Mouse (Mus musculus): ENCODE data around the gene Grap. TPM values are rescaled to one million over a fixed set of nuclear protein-coding genes. Genes with fewer than 3 reads are reported as not detected.
A peak's percentile ranks its signal among the peaks of the same experiment; 100 is the strongest.

Grap gene
- polyA plus RNA-seq, 1 experiment from 2014 or later = 11.7 TPM

GRCm38 (mm10) chr11:61665991-61666799 is 13.1 kb downstream of the Grap start:
- H3K27ac ChIP-seq = no peak overlapping the region
- ATAC-seq (replicated peaks) = no peak
- H3K27me3 ChIP-seq (replicated peaks) = no peaks in the 10 kb centered on the region
- H3K4me2 ChIP-seq = no peak overlapping the region
- no peaks in the 10 kb centered on the region for H3K9me3 ChIP-seq
- no peak overlapping the region for H3K4me3 ChIP-seq
- no peak overlapping the region for H3K9ac ChIP-seq
- no peaks in the 10 kb centered on the region for H3K36me3 ChIP-seq (replicated peaks)
- no peaks in the 10 kb centered on the region for H3K4me1 ChIP-seq
- WGBS = 49% methylated on average over 7 of the region's 7 CpGs

GRCm38 (mm10) chr11:61667248-61667647 is 14.2 kb downstream of the Grap start:
- no peak overlapping the region for H3K27ac ChIP-seq
- no peak for ATAC-seq (replicated peaks)
- no peak overlapping the region for H3K9ac ChIP-seq

GRCm38 (mm10) chr11:61667782-61668181 is 14.7 kb downstream of the Grap start:
- no peak overlapping the region for H3K27ac ChIP-seq
- no peaks in the 10 kb centered on the region for H3K9me3 ChIP-seq
- H3K4me1 ChIP-seq = no peaks in the 10 kb centered on the region
- ATAC-seq (replicated peaks) = no peak
- no peaks in the 10 kb centered on the region for H3K36me3 ChIP-seq (replicated peaks)
- no peak overlapping the region for H3K9ac ChIP-seq
- no peak overlapping the region for H3K4me3 ChIP-seq
- H3K4me2 ChIP-seq = no peak overlapping the region
- no peaks in the 10 kb centered on the region for H3K27me3 ChIP-seq (replicated peaks)
- 82% methylated on average over 5 of the region's 5 CpGs for WGBS

More at GRCm38 (mm10) chr11:61667248-61667647, 14.2 kb downstream of the Grap start:
- H3K4me3 ChIP-seq = no peak overlapping the region
- 83% methylated on average over 5 of the region's 5 CpGs for WGBS
- H3K27me3 ChIP-seq (replicated peaks) = no peaks in the 10 kb centered on the region
- H3K4me1 ChIP-seq = no peaks in the 10 kb centered on the region
- no peak overlapping the region for H3K4me2 ChIP-seq
- no peaks in the 10 kb centered on the region for H3K9me3 ChIP-seq
- H3K36me3 ChIP-seq (replicated peaks) = no peaks in the 10 kb centered on the region

- H3K27me3 ChIP-seq (replicated peaks) = no peaks in the 10 kb centered on the region
- ATAC-seq (replicated peaks) = no peak
- H3K27ac ChIP-seq = no peak overlapping the region
- no peak overlapping the region for H3K9ac ChIP-seq
- H3K36me3 ChIP-seq (replicated peaks) = no peaks in the 10 kb centered on the region
- H3K4me3 ChIP-seq = no peak overlapping the region
- H3K4me1 ChIP-seq = peaks cover 6% of the 10 kb centered on the region
- WGBS = 88% methylated on average over 14 of the region's 14 CpGs
- no peaks in the 10 kb centered on the region for H3K9me3 ChIP-seq
- no peak overlapping the region for H3K4me2 ChIP-seq
Observed at GRCm38 (mm10) chr11:61669492-61670490, 16.7 kb downstream of the Grap start.

GRCm38 (mm10) chr11:61671781-61672383 is 18.8 kb downstream of the Grap start:
- 70% methylated on average over 19 of the region's 19 CpGs for WGBS
- H3K36me3 ChIP-seq (replicated peaks) = no peaks in the 10 kb centered on the region
- ATAC-seq (replicated peaks) = no peak
- H3K4me2 ChIP-seq = no peak overlapping the region
- peaks cover 8% of the 10 kb centered on the region for H3K4me1 ChIP-seq
- no peaks in the 10 kb centered on the region for H3K9me3 ChIP-seq
- H3K27me3 ChIP-seq (replicated peaks) = no peaks in the 10 kb centered on the region
- H3K9ac ChIP-seq = no peak overlapping the region
- no peak overlapping the region for H3K27ac ChIP-seq
- no peak overlapping the region for H3K4me3 ChIP-seq

- 29% methylated on average over 8 of the region's 8 CpGs for WGBS
- Histone ChIP-seq H3K27ac (no peak overlapping the region), H3K9me3 (no peaks in the 10 kb centered on the region), H3K9ac (no peak overlapping the region), H3K36me3 (replicated peaks) (no peaks in the 10 kb centered on the region), H3K4me1 (peaks cover 8% of the 10 kb centered on the region), H3K4me2 (no peak overlapping the region), H3K4me3 (no peak overlapping the region), H3K27me3 (replicated peaks) (no peaks in the 10 kb centered on the region)
- no peak for ATAC-seq (replicated peaks)
Observed at GRCm38 (mm10) chr11:61673686-61674085, 20.6 kb downstream of the Grap start.

DNA sequence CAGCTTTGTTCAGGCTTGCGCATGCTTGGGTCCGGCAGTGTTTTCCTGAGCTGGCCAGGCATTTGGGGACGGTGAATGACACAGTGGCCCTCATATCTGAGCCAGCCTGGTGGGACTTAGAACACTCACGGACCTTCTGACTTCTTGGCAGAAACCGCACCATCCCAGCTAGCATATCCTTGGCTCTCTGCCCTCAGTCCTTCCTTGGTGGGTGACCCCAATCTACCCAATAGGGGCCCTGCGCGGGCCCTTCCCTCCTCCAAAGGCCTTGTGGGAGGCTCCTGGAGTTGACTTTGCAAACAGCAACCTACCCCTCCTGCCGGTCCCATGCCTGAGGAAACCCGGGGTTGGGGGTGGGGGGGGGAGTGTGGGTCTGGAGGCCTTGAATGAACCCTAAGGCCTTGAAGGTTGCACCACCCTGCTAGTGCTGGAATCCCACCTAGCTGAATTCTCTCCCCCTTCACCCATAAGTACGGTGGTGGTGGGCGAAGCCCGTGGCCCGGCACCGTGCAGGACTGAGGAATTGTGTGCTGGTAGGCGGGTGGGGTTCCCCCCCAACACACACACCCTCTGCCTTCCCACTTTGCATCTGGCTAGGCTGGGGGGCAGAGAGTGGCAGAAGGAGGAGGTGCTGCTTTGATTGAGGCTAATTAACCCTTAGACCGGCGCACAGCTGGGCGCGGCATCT is 21.2 kb downstream of the Grap start:
- H3K9ac ChIP-seq = no peak overlapping the region
- ATAC-seq (replicated peaks) = peak; percentile 45
- WGBS = 27% methylated on average over 19 of the region's 19 CpGs

DNA sequence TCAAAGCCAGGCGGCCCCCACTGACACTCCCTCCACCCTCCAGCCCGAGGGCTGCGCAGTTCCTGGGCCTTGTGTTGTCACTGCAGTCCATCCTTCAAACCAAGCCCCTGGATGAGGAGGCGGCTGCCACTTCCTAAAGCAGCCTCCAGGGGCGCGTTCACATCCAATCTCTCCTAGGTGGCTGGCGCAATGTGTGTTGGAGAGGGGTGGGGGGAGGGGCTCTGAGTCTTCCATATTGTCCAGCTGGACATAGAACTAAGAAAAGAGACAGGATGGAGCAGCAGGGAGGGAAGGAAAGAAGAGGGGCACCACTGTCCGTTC is 21.7 kb downstream of the Grap start:
- Histone ChIP-seq H3K4me3 (no peak overlapping the region), H3K4me1 (peaks cover 8% of the 10 kb centered on the region), H3K9ac (no peak overlapping the region), H3K27ac (no peak overlapping the region), H3K36me3 (replicated peaks) (no peaks in the 10 kb centered on the region), H3K9me3 (no peaks in the 10 kb centered on the region), H3K27me3 (replicated peaks) (no peaks in the 10 kb centered on the region), H3K4me2 (peak overlapping the region; percentile 12)
- WGBS = 2% methylated on average over 8 of the region's 8 CpGs
- ATAC-seq (replicated peaks) = peak; percentile 70

More for the DNA sequence above, 21.2 kb downstream of the Grap start:
- Histone ChIP-seq H3K36me3 (replicated peaks) (no peaks in the 10 kb centered on the region), H3K27ac (no peak overlapping the region), H3K4me2 (peak overlapping the region; percentile 12), H3K9me3 (no peaks in the 10 kb centered on the region), H3K4me1 (peaks cover 8% of the 10 kb centered on the region), H3K27me3 (replicated peaks) (no peaks in the 10 kb centered on the region), H3K4me3 (no peak overlapping the region)

- WGBS = 57% methylated on average over 2 of the region's 2 CpGs
- Histone ChIP-seq H3K27ac (no peak overlapping the region), H3K4me2 (no peak overlapping the region), H3K9me3 (no peaks in the 10 kb centered on the region), H3K9ac (no peak overlapping the region), H3K36me3 (replicated peaks) (no peaks in the 10 kb centered on the region), H3K4me1 (peaks cover 8% of the 10 kb centered on the region), H3K27me3 (replicated peaks) (no peaks in the 10 kb centered on the region), H3K4me3 (no peak overlapping the region)
- ATAC-seq (replicated peaks) = no peak
Observed at GRCm38 (mm10) chr11:61675332-61675731, 22.3 kb downstream of the Grap start.

DNA sequence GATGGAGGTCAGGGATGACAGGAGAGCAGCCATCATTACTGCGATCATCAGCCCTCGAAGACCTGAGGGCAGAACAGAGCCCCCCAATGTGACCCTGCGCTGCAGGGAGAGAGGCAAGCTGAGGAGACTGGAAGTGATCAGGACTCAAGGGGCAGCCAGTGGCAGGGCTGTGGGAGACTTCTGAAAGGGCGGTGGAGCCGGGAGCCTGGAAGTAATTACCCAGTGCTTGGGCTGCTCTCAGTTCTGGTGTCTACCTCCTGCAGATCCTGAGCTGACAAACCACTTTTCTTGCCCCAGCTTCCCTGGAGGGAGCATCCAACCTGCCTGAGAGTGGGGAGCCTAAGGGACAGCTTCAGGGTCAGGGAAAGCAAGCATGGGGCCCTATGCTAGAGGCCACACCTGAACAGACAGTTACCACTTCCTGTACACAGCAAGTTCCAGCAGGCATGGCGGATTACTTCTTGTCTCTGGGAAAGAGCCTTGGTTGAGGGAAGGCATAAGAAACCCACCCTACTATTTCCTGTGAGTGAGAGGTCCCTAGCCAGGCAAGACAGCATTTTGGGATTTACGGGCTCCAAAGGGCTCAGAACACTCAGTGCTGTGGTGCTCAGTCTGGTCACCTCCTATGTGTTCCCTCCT is 23.3 kb downstream of the Grap start:
- H3K27ac ChIP-seq = no peak overlapping the region

GRCm38 (mm10) chr11:61677709-61678108 is 24.6 kb downstream of the Grap start:
- Histone ChIP-seq H3K36me3 (replicated peaks) (no peaks in the 10 kb centered on the region), H3K27ac (no peak overlapping the region), H3K27me3 (replicated peaks) (peaks cover 2% of the 10 kb centered on the region; the same call in 1 of the 2 replicates), H3K4me1 (peaks cover 8% of the 10 kb centered on the region), H3K9ac (no peak overlapping the region), H3K4me3 (no peak overlapping the region), H3K4me2 (no peak overlapping the region), H3K9me3 (no peaks in the 10 kb centered on the region)
- no peak for ATAC-seq (replicated peaks)
- WGBS = 80% methylated on average over 4 of the region's 4 CpGs

More for the DNA sequence above, 23.3 kb downstream of the Grap start:
- H3K9ac ChIP-seq = no peak overlapping the region
- no peak overlapping the region for H3K4me3 ChIP-seq
- no peak overlapping the region for H3K4me2 ChIP-seq
- WGBS = 79% methylated on average over 7 of the region's 7 CpGs
- no peak for ATAC-seq (replicated peaks)
- no peaks in the 10 kb centered on the region for H3K27me3 ChIP-seq (replicated peaks)
- H3K9me3 ChIP-seq = no peaks in the 10 kb centered on the region
- H3K4me1 ChIP-seq = peaks cover 8% of the 10 kb centered on the region
- H3K36me3 ChIP-seq (replicated peaks) = no peaks in the 10 kb centered on the region

All from midbrain, embryonic 15.5 days (tissue).